Mouse (Mus musculus) stomach, postnatal 0 days (tissue): ENCODE data around the gene Olfr676.

ENCODE experiments used
- CTCF ChIP-seq: IDR thresholded peaks from 2 replicates; pipeline ENCODE4 v1.5.1; 2016; ENCODE audit warnings: antibody characterized with exemption, low read depth, mild to moderate bottlenecking, moderate library complexity
- EP300 ChIP-seq: optimal IDR thresholded peaks from 2 replicates; pipeline ENCODE3; 2016; ENCODE audit warnings: antibody characterized with exemption

DNA sequence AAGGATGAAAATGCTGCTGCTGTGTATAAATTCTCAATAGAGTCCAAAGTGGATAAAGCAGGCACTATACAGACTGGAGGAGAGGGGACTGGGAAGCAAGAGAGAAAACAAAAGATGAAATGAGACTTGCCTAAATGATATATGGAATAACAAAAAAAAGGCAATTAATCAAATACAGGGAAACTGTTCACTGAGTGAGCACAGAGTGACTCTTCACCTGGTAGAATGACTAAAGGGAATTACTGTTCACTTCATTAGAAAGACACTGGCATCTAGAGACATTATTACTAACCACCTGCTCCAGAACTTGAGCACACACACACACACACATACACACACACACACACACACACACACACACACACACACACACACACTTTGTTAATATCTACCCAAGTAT lies at the start of gene Olfr676:
- TF ChIP-seq EP300 (no peak), CTCF (no peak)
